Mouse (Mus musculus) fibroblast of lung, adult 2 months (primary cell): ENCODE data around the gene Ccdc57.
A peak's percentile ranks its signal among the peaks of the same experiment; 100 is the strongest.

Experiments used
- DNase-seq: peaks from one replicate; pipeline ENCODE4 v3.0.0-alpha.2; 2011; ENCODE audit warnings: low read depth

Ccdc57 gene

DNA sequence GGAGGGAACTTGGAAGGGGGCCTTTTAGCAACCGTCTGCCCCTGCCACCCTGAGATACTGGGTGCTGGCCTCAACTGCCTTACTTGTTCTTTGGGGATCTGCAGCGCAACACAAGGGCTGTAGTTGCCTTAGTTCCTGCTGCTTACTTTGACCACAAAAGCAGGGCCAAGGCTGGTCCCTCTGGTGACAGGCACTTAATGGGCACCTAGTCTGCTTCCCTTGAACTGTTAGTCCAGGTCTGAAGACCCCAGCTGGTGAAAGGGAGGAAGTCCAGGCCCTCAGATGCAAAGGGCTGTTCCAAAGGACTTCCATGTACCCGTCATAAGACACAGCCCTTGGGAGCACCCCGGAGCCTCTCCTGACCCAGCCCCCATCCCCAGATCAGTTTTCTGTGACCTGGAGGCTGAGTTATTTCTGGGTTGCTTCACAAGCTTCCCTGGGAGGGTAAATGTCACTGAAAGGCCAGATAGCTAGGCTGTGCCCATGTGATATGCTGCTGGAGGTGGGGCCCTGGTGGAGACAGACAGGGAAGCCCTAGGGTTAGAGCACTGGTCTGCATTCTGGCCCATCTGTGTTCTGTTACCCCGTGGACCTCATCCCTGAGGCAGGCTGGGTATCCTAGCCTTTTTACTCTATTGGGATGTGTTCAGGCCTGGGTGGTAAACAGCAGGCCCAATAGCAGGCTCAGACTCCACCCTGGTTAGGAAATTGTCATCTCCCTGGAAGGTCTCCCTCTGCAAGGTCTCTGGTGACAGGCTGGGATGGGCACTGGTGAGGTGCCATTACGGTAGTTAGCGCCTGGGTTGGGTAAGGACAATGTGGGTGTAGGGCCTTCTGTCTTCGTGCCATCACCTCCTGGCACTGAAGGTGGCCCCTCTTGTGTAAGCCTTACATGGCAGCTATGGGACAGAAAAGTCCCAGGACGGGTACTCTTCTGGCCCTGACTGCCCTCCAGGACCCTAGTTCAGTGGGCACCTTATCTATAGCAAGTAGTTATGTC, 19.4 kb upstream of the Ccdc57 start:
- DNase-seq, result no peak

DNA sequence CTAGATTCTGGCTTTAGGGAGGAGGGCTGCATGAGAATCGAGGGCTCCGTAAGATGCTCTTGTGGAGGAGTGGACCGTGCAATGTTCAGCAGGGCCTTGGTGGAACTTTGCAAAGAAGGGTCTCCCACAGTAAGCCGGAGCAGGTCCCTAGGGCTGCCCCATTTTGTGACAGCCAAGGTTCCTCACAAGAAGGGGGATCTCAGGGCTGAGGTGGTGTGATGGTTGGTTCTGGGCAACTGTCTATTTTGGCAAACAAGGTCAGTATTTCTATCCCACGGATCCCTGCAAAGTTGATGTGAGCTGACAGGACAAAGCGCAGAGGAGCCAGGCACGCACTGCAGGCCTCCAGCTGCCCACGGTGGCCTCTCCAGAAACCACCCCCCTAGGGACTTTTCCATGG, 18.6 kb upstream of the Ccdc57 start:
- DNase-seq, result no peak

- DNase-seq, result peak; percentile 69
Measured at GRCm38 (mm10) chr11:120950281-120951202, 17.9 kb upstream of the Ccdc57 start.

GRCm38 (mm10) chr11:120949863-120950262, 17.2 kb upstream of the Ccdc57 start:
- DNase-seq, result no peak

- DNase-seq, result no peak
Measured at GRCm38 (mm10) chr11:120948861-120949851, 16.5 kb upstream of the Ccdc57 start.

DNA sequence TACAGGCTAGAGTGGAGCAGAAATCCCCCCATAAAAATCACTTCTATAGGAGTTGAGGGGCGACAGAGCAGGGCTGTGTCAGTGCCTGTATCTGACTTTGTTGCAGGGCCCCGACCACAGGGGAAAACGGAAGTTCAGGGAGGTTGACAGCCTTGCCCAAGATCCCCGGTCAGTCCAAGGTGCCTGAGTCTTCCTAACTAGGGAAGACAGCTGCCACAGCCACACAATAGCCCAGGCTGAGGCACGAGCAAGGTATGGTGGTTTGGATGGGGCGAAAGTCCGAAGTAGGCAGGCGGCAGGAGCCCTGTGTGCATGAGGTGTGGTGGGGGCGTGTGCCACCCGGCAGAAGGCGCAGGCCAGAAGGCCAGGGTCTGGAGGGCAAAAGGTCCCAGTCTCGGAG, 15.7 kb upstream of the Ccdc57 start, which contains the start of gene Slc16a3:
Gene Slc16a3 (plus strand): TSS at position 153 of the 400 bp plus-strand sequence.
- DNase-seq, result no peak

GRCm38 (mm10) chr11:120945926-120946325, 13.3 kb upstream of the Ccdc57 start:
- DNase-seq, result no peak

GRCm38 (mm10) chr11:120945266-120945665, 12.6 kb upstream of the Ccdc57 start:
- no peak for DNase-seq

DNA sequence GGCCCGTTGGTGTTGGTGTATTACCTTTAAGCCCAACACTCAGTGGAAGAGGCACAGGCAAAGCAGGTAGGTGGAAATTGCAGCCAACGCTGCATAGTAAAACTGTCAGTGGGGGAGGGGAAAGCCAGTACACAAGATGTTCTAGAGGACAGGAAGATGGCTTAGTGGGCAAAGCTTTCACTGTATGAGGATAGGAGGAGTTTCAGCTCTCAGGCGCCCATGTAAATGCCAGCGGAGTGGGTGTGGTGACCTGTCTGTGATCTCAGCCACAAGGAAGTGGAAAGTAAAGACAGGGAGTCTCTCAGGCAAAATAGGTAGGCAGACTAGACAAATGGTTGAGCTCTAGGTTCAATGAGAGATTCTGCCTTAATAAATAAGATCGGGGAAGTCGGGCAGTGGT, 8.3 kb upstream of the Ccdc57 start:
- no peak for DNase-seq

DNA sequence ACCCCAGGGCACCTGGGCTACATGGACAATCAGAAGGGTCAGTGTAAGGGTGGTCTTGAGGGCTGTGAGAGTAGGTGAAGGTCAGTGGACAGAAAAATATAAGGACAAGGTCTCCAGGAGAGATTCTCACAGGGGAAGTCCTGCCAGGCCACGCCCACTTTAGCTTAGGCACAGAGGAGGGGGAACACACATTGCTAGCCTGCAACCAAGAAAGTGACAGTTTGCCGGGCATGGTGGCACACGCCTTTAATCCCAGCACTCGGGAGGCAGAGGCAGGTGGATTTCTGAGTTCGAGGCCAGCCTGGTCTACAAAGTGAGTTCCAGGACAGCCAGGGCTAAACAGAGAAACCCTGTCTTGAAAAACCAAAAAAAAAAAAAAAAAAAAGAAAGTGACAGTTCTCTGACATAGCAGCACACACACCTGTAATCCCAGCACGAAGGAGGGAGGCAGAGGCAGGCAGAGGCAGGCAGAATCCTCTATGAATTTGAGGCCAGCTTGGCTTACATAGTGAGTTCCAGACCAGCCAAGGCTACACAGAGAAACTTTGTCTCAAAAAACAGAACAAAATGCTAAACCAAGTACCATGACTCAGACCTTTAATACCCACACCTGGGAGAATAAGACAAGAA, 7.2 kb upstream of the Ccdc57 start:
- DNase-seq, result no peak

- no peak for DNase-seq
Measured at GRCm38 (mm10) chr11:120938795-120939194, 6.1 kb upstream of the Ccdc57 start.

- DNase-seq, result no peak
Measured at GRCm38 (mm10) chr11:120937976-120938375, 5.3 kb upstream of the Ccdc57 start.

- no peak for DNase-seq
Measured at GRCm38 (mm10) chr11:120931479-120931878, 1.2 kb downstream of the Ccdc57 start.

DNA sequence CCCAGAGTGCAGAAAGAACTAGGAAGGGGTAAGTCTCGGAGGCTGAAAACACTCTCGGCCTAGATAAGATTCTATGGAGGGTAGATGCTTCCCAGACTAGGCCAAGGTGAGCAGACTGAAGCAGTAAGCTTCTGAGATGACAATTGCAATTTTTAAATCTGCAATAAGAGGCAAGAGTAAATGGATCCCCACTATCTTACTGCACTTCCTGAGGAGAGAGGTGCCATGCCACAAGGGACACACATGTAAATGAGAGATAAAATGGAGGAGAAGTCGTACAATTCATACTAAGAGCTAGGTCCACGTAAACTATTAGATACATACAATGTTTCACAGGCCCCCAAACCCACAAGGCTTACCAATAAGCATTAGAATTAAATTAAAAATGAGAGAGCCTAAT, 4.2 kb downstream of the Ccdc57 start:
- no peak for DNase-seq

DNA sequence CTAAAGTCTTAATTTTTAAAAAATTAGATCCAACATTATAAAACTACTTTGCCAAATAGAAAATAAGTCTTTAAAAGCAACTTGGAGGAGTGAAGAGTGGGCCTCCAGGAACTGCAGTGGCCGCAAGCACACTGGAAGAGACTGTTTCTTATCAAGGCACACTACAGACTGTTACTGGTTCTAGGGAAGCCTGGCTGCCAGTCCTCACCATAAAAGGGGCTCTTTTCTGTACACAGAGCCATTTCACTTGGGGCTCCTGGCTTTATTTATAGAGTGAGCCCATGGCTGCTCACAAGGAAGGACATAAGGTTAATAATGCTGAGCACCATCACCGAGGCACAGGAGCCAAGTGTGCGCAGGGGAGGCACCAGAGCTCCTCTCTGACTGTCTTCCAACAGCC, 10.1 kb downstream of the Ccdc57 start:
- DNase-seq, result no peak

- DNase-seq, result no peak
Measured at GRCm38 (mm10) chr11:120917756-120918155, 14.9 kb downstream of the Ccdc57 start.

GRCm38 (mm10) chr11:120916477-120916876, 16.2 kb downstream of the Ccdc57 start:
- DNase-seq, result no peak

- no peak for DNase-seq
Measured at GRCm38 (mm10) chr11:120913796-120914195, 18.9 kb downstream of the Ccdc57 start.

DNA sequence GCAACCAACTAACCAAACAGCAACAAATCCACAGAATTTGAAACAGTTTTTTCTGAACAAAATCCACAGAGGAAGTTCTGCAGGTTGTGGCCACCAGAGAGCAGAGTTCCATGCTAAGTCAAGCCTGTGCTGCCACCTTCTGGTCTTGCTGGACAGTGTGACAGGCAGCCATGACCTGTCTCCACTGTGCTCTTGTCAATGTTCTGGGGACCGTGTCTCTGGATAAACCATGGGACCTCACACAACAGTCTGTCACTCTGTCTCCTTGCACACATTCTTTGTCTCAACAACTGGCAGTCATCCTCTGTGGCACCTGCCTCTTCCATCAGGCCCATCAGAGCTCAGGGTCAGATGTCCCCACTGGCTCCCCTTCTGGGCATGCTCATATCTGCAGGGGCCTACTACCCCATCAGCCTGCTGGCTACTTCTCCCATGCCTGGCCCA, 27.2 kb downstream of the Ccdc57 start:
- DNase-seq, result peak; percentile 56

GRCm38 (mm10) chr11:120904561-120904960, 28.1 kb downstream of the Ccdc57 start:
- no peak for DNase-seq
